Mouse (Mus musculus): ENCODE measurements around the gene Tshz2.

- TF ChIP-seq POLR2A (IDR thresholded peaks at IDR 0.05; ENCODE audit: borderline replicate concordance, insufficient read depth, low read length) (no peak), CTCF (IDR thresholded peaks at IDR 0.05; ENCODE audit: borderline replicate concordance, insufficient read depth, low read depth, low read length) (no peak)
Measured at GRCm38 (mm10) chr2:169674209-169674608, 41.4 kb downstream of the Tshz2 start.
